ENCODE assay signal across 10 mouse cellular contexts in the genomic region with DNA sequence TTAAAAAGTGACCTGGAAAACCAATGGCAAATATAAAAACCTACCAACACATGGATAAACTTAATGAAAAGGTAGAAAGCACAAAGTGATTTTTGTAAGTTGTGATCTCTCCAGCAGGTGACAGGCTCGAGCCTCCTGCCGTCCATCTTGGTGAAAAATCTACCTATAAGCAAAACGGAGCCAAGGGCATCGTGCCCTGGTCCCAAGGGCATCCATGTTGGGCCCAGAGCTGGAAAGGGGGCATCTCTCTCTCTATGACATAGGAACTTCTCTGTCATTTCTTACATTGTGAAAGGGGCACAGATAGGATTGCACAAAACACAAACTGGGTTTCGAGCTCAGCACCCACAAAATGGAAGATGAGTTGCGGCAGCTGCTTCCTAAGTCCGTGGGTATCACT. TPM values are rescaled to one million over a fixed set of nuclear protein-coding genes. Genes with fewer than 3 reads are reported as not detected.
A peak's percentile ranks its signal among the peaks of the same experiment; 100 is the strongest.
DNase-seq lines count a peak whose midpoint lies in the region; ATAC-seq and TF ChIP-seq lines count a peak whose summit lies in the region.
"Had no signal": no experiment of that assay in that cellular context is flagged by ENCODE, and none has a peak within 500 bp of the region (broad histone marks: within the 10 kb centered on the region; RNA-seq: fewer than 3 reads in every experiment).

No protein-coding gene starts in this region.

- 33% methylated on average over 7 of the region's 7 CpGs for whole genome bisulfite sequencing in hindbrain, postnatal 0 days
- 72% methylated on average over 7 of the region's 7 CpGs for WGBS in midbrain, embryonic 11.5 days

- peak overlapping the region; percentile 94 for H3K27ac ChIP-seq in hindbrain, postnatal 0 days
- no peak overlapping the region for H3K27ac ChIP-seq in midbrain, embryonic 11.5 days (ENCODE audit: low read depth, low read length)
- H3K27ac ChIP-seq: embryonic facial prominence, embryonic 13.5 days had no signal

- peak overlapping the region; percentile 92 for H3K9ac ChIP-seq in hindbrain, postnatal 0 days (replicated peaks; ENCODE audit: low read length)
- no peak overlapping the region for H3K9ac ChIP-seq in midbrain, embryonic 11.5 days (ENCODE audit: low read length)
- H3K9ac ChIP-seq: embryonic facial prominence, embryonic 13.5 days had no signal

- peak overlapping the region; percentile 69 for H3K4me2 ChIP-seq in hindbrain, postnatal 0 days (ENCODE audit: low read depth, low read length)
- peak overlapping the region; percentile 78 for H3K4me2 ChIP-seq in midbrain, embryonic 11.5 days

- H3K9me3 ChIP-seq in hindbrain, postnatal 0 days (ENCODE audit: low read length) = no peaks in the 10 kb centered on the region
- no peaks in the 10 kb centered on the region for H3K9me3 ChIP-seq in midbrain, embryonic 11.5 days (ENCODE audit: control insufficient read depth, low read length)
- H3K9me3 ChIP-seq: embryonic facial prominence, embryonic 13.5 days had no signal

- no peak for ATAC-seq in hindbrain, postnatal 0 days
- ATAC-seq in midbrain, embryonic 11.5 days (ENCODE audit: low FRiP score) = no peak
- no peak for ATAC-seq in megakaryocyte, adult 5-6 weeks (ENCODE audit: poor library complexity, severe bottlenecking)

- peak; percentile 31 to 58 for DNase-seq in adrenal gland, adult (ENCODE audit: inconsistent age in 2 of 2, low spot score in 1 of 2)
- no peak for DNase-seq in adrenal gland, postnatal 4 days (ENCODE audit: low spot score in 2 of 2)
- peak; percentile 49 for DNase-seq in thymus, postnatal 14 days
- no peak for DNase-seq in thymus, postnatal 0 days (ENCODE audit: low spot score)
- peak; percentile 74 for DNase-seq in hindbrain, postnatal 0 days (ENCODE audit: low spot score)
- DNase-seq in midbrain, embryonic 11.5 days (ENCODE audit: low spot score, missing footprints) = peak; percentile 76
- no peak for DNase-seq in ovary, postnatal 10 days (ENCODE audit: low spot score)

- peaks cover 19% of the 10 kb centered on the region for H3K36me3 ChIP-seq in hindbrain, postnatal 0 days (ENCODE audit: insufficient read depth, low read length)
- peaks cover 7% of the 10 kb centered on the region; the same call in 1 of the 2 replicates for H3K36me3 ChIP-seq in midbrain, embryonic 11.5 days (ENCODE audit: control insufficient read depth, insufficient read depth, low read length)

- H3K27me3 ChIP-seq in hindbrain, postnatal 0 days (ENCODE audit: insufficient read depth, low read length) = no peaks in the 10 kb centered on the region
- H3K27me3 ChIP-seq in midbrain, embryonic 11.5 days (ENCODE audit: control insufficient read depth, insufficient read depth, low read length) = peaks cover 6% of the 10 kb centered on the region; the same call in 1 of the 2 replicates

- TF ChIP-seq CTCF in hindbrain, postnatal 0 days (IDR thresholded peaks at IDR 0.05; ENCODE audit: low read depth) = peak; percentile 76

- no peaks in the 10 kb centered on the region; the same call in 1 of the 2 replicates for H3K4me1 ChIP-seq in hindbrain, postnatal 0 days (ENCODE audit: insufficient read depth, low read length)
- H3K4me1 ChIP-seq in midbrain, embryonic 11.5 days (ENCODE audit: control insufficient read depth, insufficient read depth, low read length) = peaks cover 29% of the 10 kb centered on the region

- peak overlapping the region; percentile 81 for H3K4me3 ChIP-seq in hindbrain, postnatal 0 days (ENCODE audit: low read length)
- peak overlapping the region; percentile 64 for H3K4me3 ChIP-seq in midbrain, embryonic 11.5 days (ENCODE audit: low read depth, low read length)
- H3K4me3 ChIP-seq: megakaryocyte, embryonic 14.5 days had no signal

RNA-seq across cellular contexts. Expression of a gene that starts 2.5 kb away (rescaled TPM):
- 100 to 1,000 TPM; 101 to 236 TPM for total RNA-seq in adrenal gland, postnatal 4 days (2021)
- polyA plus RNA-seq in thymus, postnatal 0 days (2015; fragmentation: Nextera tagmentation; extraction: Ambion mirVana) = 53.7 and 60.1 TPM in 2 replicates
- total RNA-seq in hindbrain, postnatal 0 days (2014; rRNA removed) = 283 and 393 TPM in 2 replicates
- polyA plus RNA-seq in hindbrain, postnatal 0 days (2015; fragmentation: Nextera tagmentation; extraction: Ambion mirVana) = 629 and 642 TPM in 2 replicates
- 35.5 and 36.7 TPM in 2 replicates for polyA plus RNA-seq in midbrain, embryonic 11.5 days (2014; fragmentation: Nextera tagmentation; extraction: Ambion mirVana)
- 9.8 and 12.9 TPM in 2 replicates for total RNA-seq in megakaryocyte, adult 5-6 weeks (2015)
- 7.7 and 9.9 TPM in 2 replicates for total RNA-seq in megakaryocyte, adult 5-6 weeks (2017)

Comparison
In these comparisons a context has a peak if more than half of its experiments do, and no peak if none do; other contexts are left out.
1. DNase-seq: peak in adrenal gland, adult (2 of 2), thymus, postnatal 14 days (single experiment), hindbrain, postnatal 0 days (single experiment) and midbrain, embryonic 11.5 days (single experiment); none in adrenal gland, postnatal 4 days (0 of 2), thymus, postnatal 0 days (single experiment) and ovary, postnatal 10 days (single experiment).
2. RNA of a gene that starts 2.5 kb away (total RNA-seq): 283 to 393 TPM in hindbrain, postnatal 0 days and 101 to 236 TPM in adrenal gland, postnatal 4 days; 7.7 to 12.9 TPM in megakaryocyte, adult 5-6 weeks; every median in the first group is over 4 times any median in the second.